Mouse (Mus musculus): ENCODE results near the gene Gm44790. TPM values are rescaled to one million over a fixed set of nuclear protein-coding genes. Genes with fewer than 3 reads are reported as not detected.
"Not testable (repeated sequence)": the region's sequence is repeated elsewhere in the genome, so short reads cannot be mapped to it uniquely, and the experiment has no call there.

Gm44790 gene
- polyA plus RNA-seq, 1 experiment from 2014 or later: not detected

GRCm38 (mm10) chr6:86479816-86480188 is 53.3 kb downstream of the Gm44790 start:
- no peak overlapping the region for H3K4me3 ChIP-seq
- H3K9ac ChIP-seq: no peak overlapping the region
- no peaks in the 10 kb centered on the region for H3K27me3 ChIP-seq
- no peak; the same call in 1 of the 2 replicates for ATAC-seq (ENCODE audit: low FRiP score, low read depth)
- H3K9me3 ChIP-seq: no peaks in the 10 kb centered on the region
- H3K4me2 ChIP-seq (replicated peaks): peak overlapping the region; percentile 55
- peak overlapping the region; percentile 97 for H3K27ac ChIP-seq
- H3K36me3 ChIP-seq: no peaks in the 10 kb centered on the region
- H3K4me1 ChIP-seq: peaks cover 46% of the 10 kb centered on the region

- Histone ChIP-seq H3K9me3 (no peaks in the 10 kb centered on the region), H3K4me3 (peak overlapping the region; percentile 28)
Measured at GRCm38 (mm10) chr6:86480189-86480831, 53.9 kb downstream of the Gm44790 start.

GRCm38 (mm10) chr6:86481871-86482270 is 55.4 kb downstream of the Gm44790 start:
- Histone ChIP-seq H3K4me2 (replicated peaks) (no peak overlapping the region), H3K4me3 (no peak overlapping the region), H3K9ac (no peak overlapping the region), H3K27ac (peak overlapping the region; percentile 97; the same call in 1 of the 2 replicates), H3K36me3 (no peaks in the 10 kb centered on the region), H3K9me3 (no peaks in the 10 kb centered on the region), H3K27me3 (no peaks in the 10 kb centered on the region), H3K4me1 (peaks cover 46% of the 10 kb centered on the region)
- ATAC-seq (ENCODE audit: low FRiP score, low read depth): no peak
- WGBS: 94% methylated on average over 5 of the region's 5 CpGs

More at GRCm38 (mm10) chr6:86480189-86480831, 53.9 kb downstream of the Gm44790 start:
- 15% methylated on average over 9 of the region's 9 CpGs for WGBS
- peaks cover 46% of the 10 kb centered on the region for H3K4me1 ChIP-seq
- peak; percentile 83 for ATAC-seq (ENCODE audit: low FRiP score, low read depth)
- peak overlapping the region; percentile 97 for H3K27ac ChIP-seq
- H3K36me3 ChIP-seq: no peaks in the 10 kb centered on the region
- H3K27me3 ChIP-seq: no peaks in the 10 kb centered on the region
- peak overlapping the region; percentile 55 for H3K4me2 ChIP-seq (replicated peaks)
- H3K9ac ChIP-seq: peak overlapping the region; percentile 57

GRCm38 (mm10) chr6:86485943-86486640 is 59.6 kb downstream of the Gm44790 start:
- no peak overlapping the region for H3K27ac ChIP-seq
- 85% methylated on average over 6 of the region's 7 CpGs for whole genome bisulfite sequencing

GRCm38 (mm10) chr6:86487358-86488148 is 61.1 kb downstream of the Gm44790 start:
- no peaks in the 10 kb centered on the region for H3K9me3 ChIP-seq
- H3K27ac ChIP-seq: peak overlapping the region; percentile 93
- peak; percentile 88 for ATAC-seq (ENCODE audit: low FRiP score, low read depth)
- peak overlapping the region; percentile 3; the same call in 1 of the 2 replicates for H3K4me3 ChIP-seq
- H3K36me3 ChIP-seq: no peaks in the 10 kb centered on the region
- H3K4me2 ChIP-seq (replicated peaks): peak overlapping the region; percentile 36
- peaks cover 14% of the 10 kb centered on the region for H3K4me1 ChIP-seq
- H3K27me3 ChIP-seq: no peaks in the 10 kb centered on the region
- H3K9ac ChIP-seq: peak overlapping the region; percentile 54
- 11% methylated on average over 24 of the region's 24 CpGs for WGBS

More at GRCm38 (mm10) chr6:86485943-86486640, 59.6 kb downstream of the Gm44790 start:
- H3K27me3 ChIP-seq: no peaks in the 10 kb centered on the region
- no peak overlapping the region for H3K4me2 ChIP-seq (replicated peaks)
- H3K4me1 ChIP-seq: peaks cover 22% of the 10 kb centered on the region
- ATAC-seq (ENCODE audit: low FRiP score, low read depth): no peak
- H3K4me3 ChIP-seq: no peak overlapping the region
- no peak overlapping the region for H3K9ac ChIP-seq
- no peaks in the 10 kb centered on the region for H3K36me3 ChIP-seq
- H3K9me3 ChIP-seq: no peaks in the 10 kb centered on the region

GRCm38 (mm10) chr6:86488149-86488485 is 61.7 kb downstream of the Gm44790 start:
- Histone ChIP-seq H3K4me1 (peaks cover 17% of the 10 kb centered on the region), H3K36me3 (no peaks in the 10 kb centered on the region), H3K9ac (0 out of 2 replicates have a peak overlapping the region, but pooled peaks have one; percentile 54), H3K27ac (peak overlapping the region; percentile 93), H3K27me3 (no peaks in the 10 kb centered on the region), H3K4me3 (no peak overlapping the region), H3K9me3 (no peaks in the 10 kb centered on the region), H3K4me2 (replicated peaks) (no peak overlapping the region; the same call in 1 of the 2 replicates)
- WGBS: 62% methylated on average over 3 of the region's 3 CpGs
- no peak for ATAC-seq (ENCODE audit: low FRiP score, low read depth)

- H3K27me3 ChIP-seq: no peaks in the 10 kb centered on the region
- no peak overlapping the region for H3K4me3 ChIP-seq
- peaks cover 26% of the 10 kb centered on the region for H3K4me1 ChIP-seq
- H3K36me3 ChIP-seq: no peaks in the 10 kb centered on the region
- ATAC-seq (ENCODE audit: low FRiP score, low read depth): no peak
- H3K4me2 ChIP-seq (replicated peaks): no peak overlapping the region
- H3K9me3 ChIP-seq: no peaks in the 10 kb centered on the region
- 94% methylated on average over 2 of the region's 2 CpGs for WGBS
- H3K27ac ChIP-seq: no peak overlapping the region; the same call in 1 of the 2 replicates
- H3K9ac ChIP-seq: no peak overlapping the region
Measured at GRCm38 (mm10) chr6:86489945-86490344, 63.5 kb downstream of the Gm44790 start.

- H3K4me3 ChIP-seq; H3K9ac ChIP-seq; ATAC-seq (ENCODE audit: low FRiP score, low read depth); H3K4me2 ChIP-seq (replicated peaks); H3K9me3 ChIP-seq; H3K27ac ChIP-seq; H3K36me3 ChIP-seq; H3K27me3 ChIP-seq: not testable (repeated sequence)
- WGBS: 92% methylated on average over 8 of the region's 8 CpGs
- H3K4me1 ChIP-seq: peaks cover 27% of the 10 kb centered on the region
Measured at GRCm38 (mm10) chr6:86490413-86490812, 64.0 kb downstream of the Gm44790 start.

GRCm38 (mm10) chr6:86493469-86494263 is 67.2 kb downstream of the Gm44790 start:
- Histone ChIP-seq H3K27me3 (no peaks in the 10 kb centered on the region), H3K36me3 (no peaks in the 10 kb centered on the region), H3K4me3 (no peak overlapping the region), H3K9me3 (no peaks in the 10 kb centered on the region), H3K4me2 (replicated peaks) (no peak overlapping the region), H3K9ac (no peak overlapping the region), H3K4me1 (peaks cover 39% of the 10 kb centered on the region), H3K27ac (peak overlapping the region; percentile 22; the same call in 1 of the 2 replicates)
- ATAC-seq (ENCODE audit: low FRiP score, low read depth): no peak
- WGBS: 51% methylated on average over 13 of the region's 13 CpGs

- Histone ChIP-seq H3K4me3 (no peak overlapping the region), H3K27me3 (no peaks in the 10 kb centered on the region), H3K9me3 (no peaks in the 10 kb centered on the region), H3K27ac (no peak overlapping the region), H3K36me3 (no peaks in the 10 kb centered on the region), H3K4me2 (replicated peaks) (no peak overlapping the region), H3K4me1 (peaks cover 39% of the 10 kb centered on the region), H3K9ac (no peak overlapping the region)
- no peak for ATAC-seq (ENCODE audit: low FRiP score, low read depth)
- WGBS: 94% methylated on average over 7 of the region's 7 CpGs
Measured at GRCm38 (mm10) chr6:86494767-86495166, 68.3 kb downstream of the Gm44790 start.

All from limb, embryonic 13.5 days (tissue).